Mouse (Mus musculus): Measurements from ENCODE around the gene Fbxl18.

GRCm38 (mm10) chr5:142882471-142882870 is 12.8 kb downstream of the Fbxl18 start:
- no peak for TF ChIP-seq TCF12 (IDR thresholded peaks at IDR 0.05; ENCODE audit: low read depth, low read length)
- TF ChIP-seq KAT2A (conservative IDR thresholded peaks at IDR 0.05; ENCODE audit: low read depth, low read length): no peak
- no peak for TF ChIP-seq RAD21 (IDR thresholded peaks at IDR 0.05; ENCODE audit: low read depth, low read length)
- TF ChIP-seq NELFE (IDR thresholded peaks at IDR 0.05; ENCODE audit: low read depth, low read length): no peak
- no peak for TF ChIP-seq MAZ (IDR thresholded peaks at IDR 0.05; ENCODE audit: low read depth, low read length)
- TF ChIP-seq CTCF (IDR thresholded peaks at IDR 0.05 in 2 of 3, conservative IDR thresholded peaks at IDR 0.05 in 1 of 3; ENCODE audit: control insufficient read depth in 1 of 3, insufficient read depth in 1 of 3, low read depth in 2 of 3, low read length in 3 of 3, poor library complexity in 1 of 3, severe bottlenecking in 1 of 3): no peak
- no peak for TF ChIP-seq POLR2AphosphoS5 (IDR thresholded peaks at IDR 0.05; ENCODE audit: borderline replicate concordance, low read depth, low read length)
